8 mouse cellular contexts compared by ENCODE assay signal in the genomic region with DNA sequence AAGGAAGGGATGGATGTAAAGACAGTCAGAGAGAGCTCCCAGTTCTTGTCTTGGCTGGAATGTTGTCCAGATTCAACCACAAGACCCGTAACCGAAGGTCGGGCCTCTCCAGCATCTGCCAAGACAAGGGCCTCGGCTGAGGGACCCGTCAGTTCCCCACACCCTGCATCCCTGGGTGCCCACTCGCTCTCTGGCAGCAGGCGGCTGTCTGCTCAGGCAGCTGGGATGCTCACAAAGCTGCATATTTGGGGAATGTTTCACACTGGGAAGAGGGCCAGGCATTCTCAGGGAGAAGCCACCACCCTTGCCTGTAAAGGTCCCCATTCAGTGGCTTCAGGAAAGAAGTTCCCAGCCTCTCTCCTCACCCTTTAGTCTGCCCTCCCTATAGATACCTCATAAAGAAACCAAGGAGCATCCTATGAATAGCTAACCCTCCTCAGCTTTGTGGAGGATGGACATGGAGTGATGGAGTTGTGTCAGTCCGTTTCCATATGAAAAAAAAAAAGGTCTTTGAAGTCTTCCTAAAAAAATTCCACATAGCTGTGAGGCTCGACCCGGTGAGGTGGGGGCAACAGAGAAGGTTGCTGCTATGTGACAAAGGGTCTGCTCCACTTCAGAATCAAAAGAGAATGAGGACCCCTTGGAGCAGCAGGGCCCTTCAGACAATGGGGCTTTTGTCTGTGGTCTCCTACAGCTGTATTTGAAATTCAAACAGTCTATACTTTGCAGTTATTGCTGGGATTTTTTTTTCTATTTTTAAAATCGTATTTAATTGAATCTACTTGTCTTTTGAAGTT.
DNase-seq lines count a peak whose midpoint lies in the region; ATAC-seq and TF ChIP-seq lines count a peak whose summit lies in the region.

No protein-coding gene starts in this region.

- ATAC-seq in forebrain, embryonic 14.5 days = peak; percentile 24
- ATAC-seq in hindbrain, embryonic 14.5 days (ENCODE audit: low FRiP score) = no peak
- no peak for ATAC-seq in midbrain, embryonic 15.5 days (replicated peaks)

- peaks cover 13% of the 10 kb centered on the region; the same call in 1 of the 2 replicates for H3K36me3 ChIP-seq in forebrain, embryonic 14.5 days (ENCODE audit: control insufficient read depth, insufficient read depth, low read length)
- H3K36me3 ChIP-seq in hindbrain, embryonic 14.5 days (replicated peaks; ENCODE audit: control insufficient read depth, insufficient read depth) = no peaks in the 10 kb centered on the region
- H3K36me3 ChIP-seq in midbrain, embryonic 15.5 days (replicated peaks) = no peaks in the 10 kb centered on the region
- no peaks in the 10 kb centered on the region for H3K36me3 ChIP-seq in thymus, adult 2 months (ENCODE audit: control insufficient read depth, insufficient read depth, low read length)

- no peaks in the 10 kb centered on the region for H3K27me3 ChIP-seq in forebrain, embryonic 14.5 days (replicated peaks; ENCODE audit: control insufficient read depth, insufficient read depth, low read length)
- H3K27me3 ChIP-seq in hindbrain, embryonic 14.5 days (ENCODE audit: control insufficient read depth, insufficient read depth, low read length) = no peaks in the 10 kb centered on the region
- no peaks in the 10 kb centered on the region for H3K27me3 ChIP-seq in midbrain, embryonic 15.5 days (replicated peaks)
- H3K27me3 ChIP-seq in thymus, adult 2 months (ENCODE audit: control insufficient read depth, insufficient read depth, low read length) = no peaks in the 10 kb centered on the region

- H3K27ac ChIP-seq in forebrain, embryonic 14.5 days (ENCODE audit: low read depth, low read length) = peak overlapping the region; percentile 92
- peak overlapping the region; percentile 77 for H3K27ac ChIP-seq in hindbrain, embryonic 14.5 days
- H3K27ac ChIP-seq in midbrain, embryonic 15.5 days = peak overlapping the region; percentile 69
- no peak overlapping the region for H3K27ac ChIP-seq in thymus, adult 2 months (ENCODE audit: control insufficient read depth, insufficient read depth, low read length)

- H3K9ac ChIP-seq in forebrain, embryonic 14.5 days (ENCODE audit: low read length) = peak overlapping the region; percentile 70
- peak overlapping the region; percentile 39; the same call in 1 of the 2 replicates for H3K9ac ChIP-seq in hindbrain, embryonic 14.5 days
- H3K9ac ChIP-seq in midbrain, embryonic 15.5 days = peak overlapping the region; percentile 23; the same call in 1 of the 2 replicates

- TF ChIP-seq POLR2A in brain, embryonic 14.5 days (IDR thresholded peaks at IDR 0.05; ENCODE audit: borderline replicate concordance, extremely low read depth, insufficient read depth, insufficient read length, poor library complexity, severe bottlenecking) = 0 out of 2 replicates have a peak, but pooled peaks have one; percentile 14
- no peak for TF ChIP-seq POLR2A in thymus, adult 2 months (IDR thresholded peaks at IDR 0.05; ENCODE audit: control insufficient read depth, extremely low read depth, insufficient read depth, low read length, poor library complexity)

- peaks cover 73% of the 10 kb centered on the region for H3K4me1 ChIP-seq in forebrain, embryonic 14.5 days (ENCODE audit: control insufficient read depth, insufficient read depth, low read length)
- peaks cover 78% of the 10 kb centered on the region for H3K4me1 ChIP-seq in hindbrain, embryonic 14.5 days (replicated peaks; ENCODE audit: control insufficient read depth, insufficient read depth, low read length)
- H3K4me1 ChIP-seq in midbrain, embryonic 15.5 days = peaks cover 83% of the 10 kb centered on the region
- H3K4me1 ChIP-seq in thymus, adult 2 months (replicated peaks; ENCODE audit: control insufficient read depth, insufficient read depth, low read length) = no peaks in the 10 kb centered on the region

- WGBS in forebrain, embryonic 14.5 days = 8% methylated on average over 11 of the region's 11 CpGs
- WGBS in hindbrain, embryonic 14.5 days = 8% methylated on average over 11 of the region's 11 CpGs
- 10% methylated on average over 11 of the region's 11 CpGs for WGBS in midbrain, embryonic 15.5 days
- WGBS in thymus, adult 2 months = 82% methylated on average over 11 of the region's 11 CpGs

- peak; percentile 44 to 60 for DNase-seq in adrenal gland, adult (ENCODE audit: inconsistent age in 2 of 2, low spot score in 1 of 2)
- DNase-seq in adrenal gland, postnatal 4 days (ENCODE audit: low spot score in 2 of 2) = no peak
- DNase-seq in brain, embryonic 14.5 days (ENCODE audit: low read depth) = peak; percentile 89
- peak; percentile 84 for DNase-seq in forebrain, embryonic 14.5 days (ENCODE audit: low spot score)
- DNase-seq in hindbrain, embryonic 14.5 days (ENCODE audit: low spot score) = no peak
- no peak for DNase-seq in natural killer cell, adult 2 months (ENCODE audit: low spot score in 2 of 2)
- DNase-seq in thymus, adult 2 months = no peak

- peak overlapping the region; percentile 54 for H3K4me2 ChIP-seq in forebrain, embryonic 14.5 days (ENCODE audit: low read length)
- peak overlapping the region; percentile 39 for H3K4me2 ChIP-seq in hindbrain, embryonic 14.5 days (replicated peaks)
- peak overlapping the region; percentile 31 for H3K4me2 ChIP-seq in midbrain, embryonic 15.5 days

- no peaks in the 10 kb centered on the region for H3K9me3 ChIP-seq in forebrain, embryonic 14.5 days (replicated peaks; ENCODE audit: control insufficient read depth, low read length)
- H3K9me3 ChIP-seq in hindbrain, embryonic 14.5 days (ENCODE audit: control insufficient read depth, low read length) = no peaks in the 10 kb centered on the region
- no peaks in the 10 kb centered on the region for H3K9me3 ChIP-seq in midbrain, embryonic 15.5 days

- H3K4me3 ChIP-seq in forebrain, embryonic 14.5 days (ENCODE audit: low read depth, low read length) = peak overlapping the region; percentile 34
- peak overlapping the region; percentile 17 for H3K4me3 ChIP-seq in hindbrain, embryonic 14.5 days (replicated peaks; ENCODE audit: low read length)
- H3K4me3 ChIP-seq in midbrain, embryonic 15.5 days = 0 out of 2 replicates have a peak overlapping the region, but pooled peaks have one; percentile 20
- H3K4me3 ChIP-seq in thymus, adult 2 months (ENCODE audit: control insufficient read depth, insufficient read depth, low read length) = no peak overlapping the region

- no peak for TF ChIP-seq CTCF in brain, embryonic 14.5 days (IDR thresholded peaks at IDR 0.05; ENCODE audit: borderline replicate concordance, extremely low read depth, insufficient read depth, insufficient read length)
- no peak for TF ChIP-seq CTCF in thymus, adult 2 months (IDR thresholded peaks at IDR 0.05; ENCODE audit: borderline replicate concordance, control insufficient read depth, extremely low read depth, insufficient read depth, low read length, poor library complexity)

Comparison
In these comparisons a context has a peak if more than half of its experiments do, and no peak if none do; other contexts are left out.
1. DNase-seq: peak in adrenal gland, adult (2 of 2), brain, embryonic 14.5 days (single experiment) and forebrain, embryonic 14.5 days (single experiment); none in adrenal gland, postnatal 4 days (0 of 2), hindbrain, embryonic 14.5 days (single experiment), natural killer cell, adult 2 months (0 of 2) and thymus, adult 2 months (single experiment).
2. Peak in every context shown above with its lines, with median percentiles within 50 percentile points of each other: H3K4me2 ChIP-seq and H3K9ac ChIP-seq.